Mouse (Mus musculus) cerebellum, postnatal 14 days (tissue): ENCODE data around the gene Carmil1.

Experiments
- DNase-seq, 2 experiments: peaks; one replicate each; pipeline ENCODE4 v3.0.0; 2021; ENCODE audit warnings: mixed read lengths in 2 of 2

The Carmil1 gene

GRCm38 (mm10) chr13:24280439-24281431 lies at the start of gene Carmil1:
TSS of gene Carmil1 (minus strand) at chr13:24280795.
- peak; percentile 84 to 89 for DNase-seq

GRCm38 (mm10) chr13:24330128-24330527 lies 49.5 kb upstream of the Carmil1 start:
- DNase-seq = no peak

- DNase-seq = no peak
These were observed 47.6 kb upstream of the Carmil1 start for GRCm38 (mm10) chr13:24328036-24328817.

- DNase-seq = no peak
These were observed 46.6 kb upstream of the Carmil1 start, which contains the start of gene Cmah for GRCm38 (mm10) chr13:24327201-24327600. TSS of gene Cmah (plus strand) at chr13:24327404.

GRCm38 (mm10) chr13:24321313-24321712 lies 40.7 kb upstream of the Carmil1 start:
- no peak for DNase-seq

- peak; percentile 57 to 61 for DNase-seq
These were observed 38.0 kb upstream of the Carmil1 start for GRCm38 (mm10) chr13:24318618-24319017.

GRCm38 (mm10) chr13:24316563-24316962 lies 36.0 kb upstream of the Carmil1 start:
- peak in 1 of 2 experiments; percentile 9 for DNase-seq

- DNase-seq = no peak
These were observed 30.7 kb upstream of the Carmil1 start for GRCm38 (mm10) chr13:24311011-24311940.

GRCm38 (mm10) chr13:24306248-24306647 lies 25.7 kb upstream of the Carmil1 start:
- no peak for DNase-seq

- no peak for DNase-seq
These were observed 24.9 kb upstream of the Carmil1 start for GRCm38 (mm10) chr13:24305486-24305885.

- DNase-seq = peak; percentile 75 to 78
These were observed 16.7 kb upstream of the Carmil1 start for GRCm38 (mm10) chr13:24297252-24297651.

GRCm38 (mm10) chr13:24287381-24287780 lies 6.8 kb upstream of the Carmil1 start:
- peak; percentile 41 to 66 for DNase-seq

GRCm38 (mm10) chr13:24279762-24280438 lies 695 bp downstream of the Carmil1 start:
- peak; percentile 44 to 49 for DNase-seq

GRCm38 (mm10) chr13:24279407-24279761 lies 1.2 kb downstream of the Carmil1 start:
- no peak for DNase-seq

- DNase-seq = no peak
These were observed 7.7 kb downstream of the Carmil1 start for GRCm38 (mm10) chr13:24272740-24273377.

GRCm38 (mm10) chr13:24269100-24269465 lies 11.5 kb downstream of the Carmil1 start:
- DNase-seq = no peak

GRCm38 (mm10) chr13:24268355-24269099 lies 12.1 kb downstream of the Carmil1 start:
- DNase-seq = no peak

GRCm38 (mm10) chr13:24264760-24265159 lies 15.8 kb downstream of the Carmil1 start:
- no peak for DNase-seq

GRCm38 (mm10) chr13:24263560-24263959 lies 17.0 kb downstream of the Carmil1 start:
- no peak for DNase-seq
